Mouse (Mus musculus) megakaryocyte progenitor cell, adult 5-6 weeks (primary cell): ENCODE data around the gene Naa15. TPM values are rescaled to one million over a fixed set of nuclear protein-coding genes. Genes with fewer than 3 reads are reported as not detected.
"Not testable (repeated sequence)": the region's sequence is repeated elsewhere in the genome, so short reads cannot be mapped to it uniquely, and the experiment has no call there.

Experiments used
- ATAC-seq: replicated peaks from 2 replicates; pipeline ENCODE4 v1.8.0; 2016; ENCODE audit warnings: mild to moderate bottlenecking, moderate TSS enrichment, inconsistent platforms; ENCODE audit not compliant: poor library complexity
- total RNA-seq, 2 experiments: library from RNA; stranded (forward) in 1 of 2; stranded (reverse) in 1 of 2; fragments of 157-497, 149-512 nt in 1 of 2; fragments of 200-1000 nt in 1 of 2; gene quantifications; 2 replicates each; pipeline versions ENCODE4 v1.2.3 to v1.2.4; 2015 to 2017

Gene Naa15
- total RNA-seq (2015) (126 and 131 TPM in 2 replicates), total RNA-seq (2017) (69.8 and 118 TPM in 2 replicates)

DNA sequence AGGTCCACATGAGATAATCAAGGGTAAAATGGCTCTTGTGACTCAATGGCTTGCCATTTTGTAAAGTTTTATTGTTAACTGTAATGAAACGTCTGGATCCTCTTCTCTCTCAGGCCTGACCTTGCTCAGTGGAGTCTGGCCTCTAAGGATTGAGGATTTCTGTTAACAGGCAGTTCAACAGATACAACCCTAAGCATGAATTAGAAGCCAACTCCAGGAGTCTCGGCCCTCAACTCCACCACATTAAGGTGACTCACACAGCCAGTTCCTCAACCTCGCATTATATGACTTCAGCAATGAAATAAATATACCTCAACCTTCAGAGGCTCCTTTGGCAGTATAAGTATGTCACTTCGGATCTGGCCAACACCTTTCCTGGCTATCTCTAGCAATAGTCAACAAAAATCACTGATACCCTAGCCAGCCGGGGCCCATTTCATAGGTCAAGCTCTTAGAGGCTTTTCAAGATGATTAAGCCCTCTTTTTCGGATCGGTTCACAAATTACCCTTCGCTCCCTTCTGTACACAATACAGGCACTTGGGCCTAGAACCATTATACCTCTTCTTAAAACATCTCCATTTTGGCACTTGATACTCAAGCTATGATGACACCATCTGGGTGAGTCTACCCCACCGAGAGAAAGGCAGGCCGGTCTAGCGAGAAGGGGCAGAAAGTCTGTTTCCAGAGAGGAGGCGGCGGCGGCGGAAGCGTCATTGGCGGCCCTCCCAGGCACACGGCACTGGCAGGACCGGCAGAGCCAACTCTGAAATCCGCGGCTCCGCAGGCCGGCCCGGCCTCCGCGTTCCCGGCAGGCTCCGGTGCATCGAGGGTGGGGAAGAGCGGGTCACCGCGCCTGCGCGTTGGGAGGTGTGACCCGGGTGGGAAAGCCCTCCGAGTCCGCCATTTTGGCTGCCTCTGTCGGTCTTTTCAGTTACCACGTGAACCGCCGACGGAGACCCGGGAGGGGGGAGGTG is at the start of gene Naa15:
Gene Naa15 (plus strand): TSS at position 51 of the 975 bp plus-strand sequence.
- peak; percentile 92 for ATAC-seq

DNA sequence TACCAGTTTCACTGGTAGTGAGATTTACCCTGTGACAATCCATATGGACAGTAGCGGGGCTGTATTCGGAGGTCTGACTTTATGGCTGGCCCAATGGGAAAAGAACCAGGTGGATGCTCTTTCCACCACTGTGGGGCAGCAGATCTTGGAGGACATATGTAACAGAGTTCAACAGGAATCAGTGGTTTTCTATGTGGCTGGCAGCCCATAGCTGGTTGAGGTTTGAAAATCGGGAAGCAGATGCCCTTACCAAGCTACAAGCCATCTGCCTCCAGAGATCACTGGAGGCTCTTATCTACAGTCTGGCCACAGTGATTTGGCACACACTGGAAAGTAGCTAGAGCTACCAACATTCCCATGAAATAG is 49.4 kb upstream of the Naa15 start:
- peak; percentile 35 for ATAC-seq

DNA sequence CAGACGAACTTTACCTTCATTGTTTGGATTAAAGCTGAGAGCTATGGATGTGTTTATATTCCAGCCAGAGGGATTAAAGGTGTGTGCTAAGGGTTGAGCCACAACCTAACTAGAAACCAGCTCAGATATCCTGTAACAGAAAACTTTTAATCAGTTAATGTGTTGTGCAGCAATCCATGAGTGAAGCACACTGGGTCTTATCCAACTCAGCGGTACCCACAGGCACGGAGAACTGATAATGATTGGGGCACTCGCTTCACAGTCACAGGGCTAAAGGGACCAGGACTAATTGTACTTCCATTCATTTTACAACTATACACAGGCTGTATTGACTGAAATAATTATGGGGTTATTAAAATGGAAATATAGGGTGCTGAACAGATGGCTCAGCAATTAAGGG is 48.0 kb upstream of the Naa15 start:
- ATAC-seq = peak; percentile 35

DNA sequence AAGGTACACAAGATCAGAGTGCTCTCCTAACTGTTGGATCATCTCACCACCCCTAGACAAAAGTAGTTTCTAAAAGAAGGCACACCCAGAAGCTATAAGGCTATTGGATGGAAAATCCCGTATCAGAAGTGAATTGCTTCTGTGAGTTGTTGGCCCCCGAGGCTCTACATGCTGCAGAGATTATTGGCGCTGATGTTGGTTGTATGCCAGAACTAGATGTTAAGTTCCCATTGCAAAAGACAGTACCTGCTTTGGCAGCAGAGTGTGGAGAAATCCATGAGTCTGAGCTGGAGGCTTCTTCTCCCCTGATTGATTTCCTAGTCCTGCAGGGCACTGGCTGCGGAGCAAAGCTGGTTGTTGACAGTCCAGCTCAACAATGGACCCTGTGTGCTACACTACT is 46.9 kb upstream of the Naa15 start:
- ATAC-seq = no peak

DNA sequence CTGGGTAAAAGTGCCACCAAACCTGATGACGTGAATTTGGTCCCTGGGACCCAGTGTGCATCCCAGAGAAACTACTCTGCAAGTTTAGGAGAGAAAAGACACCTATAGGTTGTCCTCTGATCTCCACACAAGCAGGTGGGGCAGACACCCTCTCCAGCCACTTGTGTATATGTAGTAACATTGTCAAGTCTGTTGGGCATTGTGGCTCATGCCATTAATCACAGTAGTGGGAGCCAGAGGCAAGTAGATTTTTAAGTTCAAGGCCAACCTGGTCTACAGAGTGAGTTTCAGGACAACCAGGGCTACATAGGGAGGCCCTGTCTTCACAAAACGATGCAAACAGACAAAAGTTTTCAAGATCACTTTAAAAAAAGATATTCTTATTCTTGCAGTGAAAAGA is 43.1 kb upstream of the Naa15 start:
- no peak for ATAC-seq

DNA sequence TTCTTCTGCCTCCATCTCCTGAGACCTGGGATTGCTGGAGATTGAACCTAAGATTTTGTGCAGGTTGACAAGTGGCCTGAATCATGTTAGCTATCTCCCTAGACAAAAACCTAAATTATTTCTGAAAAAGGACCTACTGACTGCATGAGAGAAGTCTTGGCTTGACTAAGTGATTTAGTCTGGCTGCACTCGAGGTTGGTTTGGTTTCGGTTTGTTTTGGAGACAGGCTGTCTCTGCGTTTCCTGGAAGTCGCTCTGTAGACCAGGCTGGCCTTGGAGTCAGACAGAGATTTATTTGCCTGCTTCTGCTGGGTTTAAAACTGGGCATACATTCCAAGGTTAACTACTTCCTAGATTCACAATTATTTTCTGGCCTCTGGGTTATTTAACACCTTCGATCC is 42.1 kb upstream of the Naa15 start:
- ATAC-seq = no peak

DNA sequence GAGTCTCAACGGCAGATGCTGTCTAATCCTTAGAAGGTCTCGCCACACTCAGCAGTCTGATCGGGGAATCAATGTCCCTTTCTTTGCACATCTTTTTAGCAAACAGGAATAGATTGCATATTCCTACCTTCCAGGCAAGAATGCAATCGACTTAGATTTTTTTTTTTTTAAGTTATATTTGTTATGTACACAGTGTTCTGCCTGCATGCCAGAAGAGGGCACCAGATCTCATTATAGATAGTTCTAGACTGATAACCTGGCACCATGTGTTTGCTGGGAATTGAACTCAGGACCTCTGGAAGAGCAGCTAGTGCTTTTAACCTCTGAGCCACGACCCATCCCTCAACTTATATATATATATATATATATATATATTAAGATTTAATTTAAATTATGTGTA is 41.4 kb upstream of the Naa15 start:
- no peak for ATAC-seq

DNA sequence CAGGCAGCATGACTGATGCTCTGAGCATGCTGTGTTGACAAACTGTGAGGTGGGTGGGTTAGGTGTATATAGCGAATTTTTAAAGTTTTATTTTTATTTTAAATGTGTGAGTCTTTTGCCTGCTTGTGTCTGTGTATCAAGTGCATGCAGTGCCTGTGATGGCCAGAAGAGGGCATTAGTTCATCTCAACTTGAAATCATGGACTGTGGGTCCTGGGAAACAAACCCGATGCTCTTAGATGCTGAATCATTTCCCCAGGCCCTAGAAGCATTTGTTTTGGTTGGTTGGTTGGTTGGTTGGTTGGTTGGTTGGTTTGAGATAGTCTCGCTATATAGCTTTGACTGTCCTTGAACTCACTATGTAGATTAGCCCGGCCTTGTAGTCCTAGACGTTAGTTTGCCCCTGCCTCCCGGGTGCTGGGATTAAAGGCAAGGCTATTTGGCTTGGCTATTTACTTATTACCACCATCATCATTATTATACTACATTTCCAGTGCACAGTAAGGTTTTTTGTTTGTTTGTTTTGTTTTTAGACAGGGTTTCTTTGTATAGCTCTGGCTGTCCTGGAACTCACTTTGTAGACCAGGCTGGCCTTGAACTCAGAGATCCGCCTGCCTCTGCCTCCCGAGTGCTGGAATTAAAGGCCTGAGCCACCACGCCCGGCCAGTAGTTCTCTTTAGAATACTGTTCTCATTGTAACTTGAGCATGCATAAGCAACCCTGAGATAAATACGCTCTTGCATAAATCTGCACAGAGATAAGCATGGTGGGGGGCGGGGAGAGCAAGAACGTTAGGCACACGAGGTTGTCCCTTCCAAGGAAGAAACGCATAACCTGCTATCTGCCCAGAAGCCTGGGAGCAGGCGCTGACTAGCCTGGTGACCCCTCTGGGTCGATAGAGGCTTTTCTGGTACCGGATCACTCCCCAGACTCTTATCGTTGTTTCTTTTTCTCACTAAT is 39.4 kb upstream of the Naa15 start:
- peak; percentile 71 for ATAC-seq

DNA sequence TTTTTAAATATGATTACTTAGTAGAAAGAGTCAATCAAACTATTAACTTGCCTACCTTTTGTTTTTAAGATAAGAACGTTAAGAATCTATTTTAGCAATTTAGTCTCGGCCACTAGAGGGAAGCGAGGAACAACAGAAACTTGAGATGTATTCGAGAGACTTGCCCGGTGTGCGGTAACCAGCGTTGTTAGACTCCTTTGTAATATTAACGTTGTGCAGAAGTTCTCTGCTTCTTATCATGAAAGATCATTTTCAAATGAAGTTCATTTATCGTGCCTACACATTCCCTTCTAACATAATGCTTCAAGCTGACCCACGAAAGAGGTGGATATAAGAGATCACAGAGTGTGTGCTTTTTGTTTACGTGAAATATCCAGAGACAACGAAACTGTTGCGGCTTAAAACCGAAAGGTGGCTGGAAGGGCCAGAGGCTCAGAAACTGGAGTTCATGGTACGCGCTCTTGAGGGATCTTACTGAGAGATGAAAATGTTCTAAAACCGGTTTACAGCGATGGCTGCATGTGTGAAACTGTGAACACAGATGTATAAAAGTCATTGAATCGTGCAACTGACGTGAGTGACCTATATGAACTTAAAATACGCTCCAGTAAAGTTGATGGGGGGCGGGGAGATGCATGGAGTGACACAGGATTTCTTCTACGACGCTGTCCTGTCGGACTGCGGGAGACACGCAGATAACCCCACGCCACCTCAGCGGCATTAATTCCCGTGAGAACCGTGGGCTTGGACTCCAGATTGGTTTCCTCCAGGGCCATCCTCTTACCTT is 36.9 kb upstream of the Naa15 start:
- ATAC-seq = peak; percentile 67

DNA sequence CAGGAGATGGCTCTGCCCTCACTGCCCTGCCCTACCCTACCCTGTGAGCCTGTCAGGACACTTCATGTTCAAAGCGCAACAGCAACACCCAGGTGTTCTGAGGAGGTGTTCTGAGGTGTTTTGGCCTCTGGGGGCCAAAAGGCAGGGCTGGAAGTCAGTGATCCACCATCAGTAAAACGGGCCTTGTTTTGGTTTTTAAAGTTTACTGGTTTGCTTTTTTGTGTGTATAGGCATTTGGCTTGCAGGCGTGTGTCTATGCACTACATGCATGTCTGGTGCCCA is 36.3 kb upstream of the Naa15 start:
- ATAC-seq = no peak

DNA sequence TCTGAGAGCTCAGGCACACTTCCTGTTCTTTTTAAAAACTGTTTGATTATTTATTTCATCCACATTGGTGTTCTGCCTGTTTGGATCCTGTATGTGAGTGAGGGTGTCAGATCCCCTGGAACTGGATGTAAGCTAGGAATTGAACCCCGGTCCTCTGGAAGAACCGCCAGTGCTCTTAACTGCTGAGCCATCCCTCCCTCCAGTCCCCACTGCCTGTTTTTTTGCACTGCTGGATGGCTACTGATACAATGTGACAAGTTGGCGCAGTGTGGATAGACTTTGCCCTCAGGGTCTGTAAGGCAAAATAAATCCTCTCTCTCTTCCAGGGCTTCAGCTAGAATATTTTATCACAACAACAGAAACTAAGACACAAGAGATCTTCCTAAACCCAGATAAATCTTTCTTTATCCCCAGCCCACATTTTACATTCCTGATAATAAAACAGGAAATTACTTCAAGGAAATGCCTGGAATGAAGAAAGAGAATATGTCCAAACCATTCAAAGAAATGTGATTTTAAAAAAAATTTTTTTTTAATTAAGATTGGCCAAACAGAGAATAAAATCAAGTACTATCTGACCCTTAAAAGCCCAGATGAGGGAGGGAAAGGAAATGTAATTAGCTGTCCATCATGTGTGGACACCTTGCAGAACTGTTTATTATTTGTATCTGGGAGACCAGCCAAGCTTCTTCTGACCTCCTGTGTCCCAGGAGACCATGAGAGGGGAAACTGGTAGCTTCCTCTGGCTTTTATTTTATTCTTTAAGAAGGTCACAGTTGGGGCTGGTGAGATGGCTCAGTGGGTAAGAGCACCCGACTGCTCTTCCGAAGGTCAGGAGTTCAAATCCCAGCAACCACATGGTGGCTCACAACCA is 34.9 kb upstream of the Naa15 start:
- no peak for ATAC-seq

DNA sequence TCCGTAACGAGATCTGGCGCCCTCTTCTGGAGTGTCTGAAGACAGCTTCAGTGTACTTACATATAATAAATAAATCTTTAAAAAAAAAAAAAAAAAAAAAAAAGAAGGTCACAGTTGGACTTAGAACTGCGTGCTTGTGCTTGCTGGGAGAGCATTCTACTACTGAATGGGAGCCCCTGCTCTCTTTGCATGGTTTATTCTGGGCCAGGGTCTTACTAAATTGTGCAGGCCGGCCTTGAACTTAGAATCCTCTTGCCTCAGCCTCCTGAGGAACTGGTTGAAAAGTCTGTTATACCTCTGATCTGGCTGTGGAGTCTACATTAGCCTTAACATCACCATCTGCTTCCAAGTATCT is 34.3 kb upstream of the Naa15 start:
- no peak for ATAC-seq

DNA sequence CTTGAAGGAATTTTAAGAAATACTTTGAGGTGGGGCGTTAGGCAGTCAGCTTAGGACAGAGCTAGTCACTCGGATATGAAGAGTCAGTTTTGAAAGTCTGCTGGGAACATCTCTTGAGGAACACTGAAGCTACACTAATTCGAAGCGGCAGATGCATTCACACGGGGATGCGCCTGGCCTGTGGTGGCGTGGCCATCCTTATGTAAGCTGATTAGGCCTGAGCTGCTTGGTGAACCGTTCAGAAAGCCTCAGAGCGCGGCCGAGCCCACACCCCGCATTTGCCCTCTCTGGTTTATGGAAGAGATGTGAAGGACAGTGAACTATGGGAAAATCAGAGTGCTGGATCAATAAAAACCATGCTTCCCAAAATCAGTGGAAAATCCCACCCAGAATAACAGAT is 31.5 kb upstream of the Naa15 start:
- ATAC-seq = no peak

DNA sequence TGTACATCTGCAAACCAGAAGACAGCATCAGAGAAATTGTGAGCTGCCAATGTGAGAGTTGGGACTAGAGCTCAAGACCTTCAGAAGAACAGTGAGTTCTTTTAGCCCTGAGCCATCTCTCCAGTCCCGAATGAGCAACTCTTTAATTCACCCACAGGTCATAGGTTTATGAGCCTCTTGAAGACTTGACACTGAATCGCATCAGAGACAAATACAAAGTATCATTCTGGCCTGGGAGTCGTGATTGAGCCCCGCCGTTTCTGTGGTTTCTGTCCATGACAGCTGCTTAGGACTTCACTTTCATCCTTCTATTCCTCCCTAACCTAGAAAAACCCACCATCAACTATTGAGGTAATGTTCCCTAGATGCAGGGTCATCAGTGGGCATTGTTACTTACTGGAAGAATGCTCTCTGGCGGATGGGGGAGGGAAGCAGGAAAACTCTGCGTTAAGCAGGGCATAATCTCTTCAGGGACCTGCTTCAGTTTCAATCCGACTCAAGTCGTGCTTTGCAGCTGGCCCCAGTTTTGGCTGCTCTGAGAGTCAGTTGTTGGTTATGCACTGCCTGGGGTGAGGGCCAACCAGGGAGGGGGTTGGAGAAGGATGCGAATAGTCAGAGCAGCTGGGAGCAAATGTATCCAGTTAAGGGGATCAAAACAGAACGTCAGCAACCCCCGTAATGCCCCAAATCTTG is 28.4 kb upstream of the Naa15 start:
- ATAC-seq = no peak

DNA sequence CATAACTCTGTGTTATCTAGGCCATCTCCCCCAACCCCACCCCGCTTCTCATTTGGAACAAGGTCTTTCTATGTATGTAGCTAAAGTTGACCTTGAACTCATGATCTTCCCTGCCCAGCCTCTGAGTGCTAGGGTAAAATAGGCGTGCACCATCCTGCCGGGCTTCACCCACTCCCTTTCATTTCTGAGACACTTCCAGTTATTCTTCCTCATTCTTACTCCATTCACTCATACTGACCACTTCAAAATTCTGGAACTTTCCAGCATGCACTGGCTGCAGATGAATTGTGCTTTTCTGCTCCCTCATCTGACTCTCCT is 27.9 kb upstream of the Naa15 start:
- no peak for ATAC-seq

DNA sequence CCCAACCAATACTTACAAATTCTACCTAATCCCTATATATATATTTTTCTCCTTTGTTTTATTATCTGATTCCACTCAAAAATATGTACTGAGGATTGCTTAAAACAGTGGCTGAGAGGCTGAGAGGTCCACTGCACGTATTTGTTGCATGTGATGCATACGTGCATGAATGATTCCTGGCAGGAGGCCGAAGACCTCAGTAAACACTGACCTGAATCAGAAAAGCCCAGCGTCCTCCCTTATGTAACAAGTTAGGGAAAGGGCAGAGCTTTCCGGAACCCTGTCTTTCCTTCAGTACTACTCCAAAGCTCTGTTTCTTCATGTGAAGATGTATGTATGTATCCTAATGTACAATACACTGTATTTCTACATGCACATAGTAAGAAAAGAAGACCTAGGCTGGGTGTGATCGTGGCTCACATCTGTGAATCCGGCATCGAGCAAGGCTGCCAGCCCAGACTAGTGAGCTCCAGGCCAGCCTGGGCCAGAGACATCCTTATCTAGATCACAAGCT is 27.0 kb upstream of the Naa15 start:
- ATAC-seq = no peak

DNA sequence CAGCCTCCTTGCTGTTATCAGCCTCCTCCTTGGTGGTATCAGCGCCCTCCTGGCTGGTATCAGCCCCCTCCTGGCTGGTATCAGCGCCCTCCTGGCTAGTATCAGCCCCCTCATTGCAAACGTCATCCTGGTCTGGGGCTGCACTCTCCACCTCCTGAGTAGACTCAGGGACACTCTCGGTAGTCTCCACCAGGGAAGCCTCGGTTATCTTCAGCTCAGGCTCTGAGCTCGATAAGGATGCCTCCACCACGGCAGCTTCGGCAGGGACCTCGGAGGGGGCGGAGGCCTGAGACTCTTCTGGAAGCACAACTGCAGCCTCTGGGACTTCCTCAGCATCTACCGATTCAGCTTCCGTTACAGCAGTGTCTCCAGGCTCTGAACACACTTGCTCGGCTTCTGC is 26.0 kb upstream of the Naa15 start:
- peak; percentile 98 for ATAC-seq

DNA sequence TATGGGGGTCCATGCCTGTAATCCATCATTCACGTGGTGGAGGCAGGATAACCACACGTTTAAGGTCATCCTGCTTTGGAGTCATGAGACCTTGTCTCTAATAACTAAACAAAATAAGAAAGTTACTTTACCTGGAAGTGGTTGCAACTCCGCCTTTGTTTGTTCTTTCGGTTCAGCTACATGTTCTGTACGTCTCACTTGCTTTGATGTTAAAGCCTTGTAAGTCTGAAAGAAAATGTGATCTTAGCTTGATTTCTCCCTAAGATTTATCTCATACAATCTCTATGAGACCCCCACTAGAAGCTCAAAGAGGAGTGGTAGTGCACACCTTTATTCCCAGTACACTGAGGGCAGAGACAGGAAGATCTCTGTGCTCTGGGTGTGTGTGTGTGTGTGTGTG is 23.9 kb upstream of the Naa15 start:
- ATAC-seq = no peak

DNA sequence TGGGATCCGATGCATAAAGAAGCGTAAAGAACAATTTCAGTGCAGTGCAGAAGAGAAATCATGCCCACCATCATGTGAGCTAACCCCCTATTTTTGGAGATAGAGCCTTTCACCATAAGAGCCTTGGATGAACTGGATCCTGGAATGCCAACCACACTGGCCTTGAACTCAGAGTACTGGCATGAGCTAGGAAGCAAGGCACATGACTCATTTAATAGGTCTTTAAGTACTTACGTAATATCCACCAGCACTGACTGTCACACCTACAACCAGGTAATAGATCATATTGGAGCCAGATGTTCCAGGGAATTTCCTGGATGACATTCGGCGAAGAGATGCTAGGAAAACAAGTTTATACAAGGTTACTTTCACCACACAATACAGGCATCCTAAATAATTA is 23.4 kb upstream of the Naa15 start:
- ATAC-seq = no peak

DNA sequence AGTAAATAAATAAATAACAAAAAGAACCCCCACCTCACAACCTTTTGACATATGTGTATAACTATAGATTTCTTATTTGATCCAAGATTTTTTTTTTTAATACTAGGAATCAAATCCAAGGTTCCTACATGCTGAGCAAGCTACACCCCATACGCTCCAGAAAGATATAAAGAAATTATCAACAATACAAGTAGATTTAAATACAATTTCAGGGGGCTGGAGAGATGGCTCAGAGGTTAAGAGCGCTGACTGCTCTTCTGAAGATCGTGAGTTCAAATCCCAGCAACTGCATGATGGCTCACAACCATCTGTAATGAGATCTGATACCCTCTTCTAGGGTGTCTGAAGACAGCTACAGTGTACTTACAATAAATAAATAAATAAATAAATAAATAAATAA is 21.9 kb upstream of the Naa15 start:
- ATAC-seq = not testable (repeated sequence)
